Mouse (Mus musculus) embryonic facial prominence, embryonic 13.5 days (tissue): Measurements from ENCODE around the gene Spo11. TPM values are rescaled to one million over a fixed set of nuclear protein-coding genes. Genes with fewer than 3 reads are reported as not detected.

Source experiments
- ATAC-seq: fragments of 200-750 bp; cut with Nextera tagmentation; 2 replicates; pipeline ENCODE4 v1.8.0; 2017; ENCODE audit warnings: low read depth; ENCODE audit not compliant: insufficient number of reproducible peaks, insufficient read depth, low FRiP score, low TSS enrichment
- H3K27ac ChIP-seq: fragments of 300-500 bp; sonication (generic); 2 replicates; pipeline ENCODE4 v1.5.1; 2015; ENCODE audit warnings: moderate library complexity, mild to moderate bottlenecking, inconsistent platforms
- H3K27me3 ChIP-seq: fragments of 300-500 bp; sonication (generic); 2 replicates; pipeline ENCODE4 v1.6.1; 2015; ENCODE audit warnings: mild to moderate bottlenecking, inconsistent platforms
- H3K36me3 ChIP-seq: fragments of 300-500 bp; sonication (generic); 2 replicates; pipeline ENCODE4 v1.6.1; 2015; ENCODE audit warnings: mild to moderate bottlenecking, inconsistent platforms
- H3K4me1 ChIP-seq: fragments of 300-500 bp; sonication (generic); 2 replicates; pipeline ENCODE4 v1.6.1; 2015; ENCODE audit warnings: inconsistent platforms
- H3K4me2 ChIP-seq: fragments of 300-500 bp; sonication (generic); 2 replicates; pipeline ENCODE4 v1.6.1; 2015; ENCODE audit warnings: moderate library complexity, mild to moderate bottlenecking, inconsistent platforms
- H3K4me3 ChIP-seq: fragments of 300-500 bp; sonication (generic); 2 replicates; pipeline ENCODE4 v1.5.1; 2015; ENCODE audit warnings: mild to moderate bottlenecking, inconsistent platforms
- H3K9ac ChIP-seq: fragments of 300-500 bp; sonication (generic); 2 replicates; pipeline ENCODE4 v1.6.1; 2015; ENCODE audit warnings: mild to moderate bottlenecking, inconsistent platforms
- H3K9me3 ChIP-seq: fragments of 300-500 bp; sonication (generic); 2 replicates; pipeline ENCODE4 v1.6.1; 2016; ENCODE audit warnings: inconsistent platforms
- WGBS: fragments of 180-500 bp; shearing (Covaris S2); methylation state at CpG from one replicate; pipeline ENCODE4 v1.1.7; 2015; ENCODE audit warnings: mixed read lengths; 5-methylcytosine and 5-hydroxymethylcytosine counted together
- polyA plus RNA-seq: library from polyadenylated mRNA; unstranded; fragments of >200 nt; fragmentation: Nextera tagmentation; extraction: Ambion mirVana; gene quantifications from 2 replicates; pipeline ENCODE4 v1.2.1, GENCODE M21; 2015

Spo11 gene
- polyA plus RNA-seq, 1 experiment from 2014 or later = 3.9 TPM

GRCm38 (mm10) chr2:172961211-172961610, 16.3 kb upstream of the Spo11 start:
- H3K4me1 ChIP-seq = peaks cover 21% of the 10 kb centered on the region
- no peak overlapping the region for H3K4me2 ChIP-seq
- no peaks in the 10 kb centered on the region for H3K27me3 ChIP-seq
- H3K36me3 ChIP-seq = no peaks in the 10 kb centered on the region
- 53% methylated on average over 6 of the region's 6 CpGs for WGBS
- peaks cover 12% of the 10 kb centered on the region for H3K9me3 ChIP-seq
- H3K27ac ChIP-seq = no peak overlapping the region
- no peak overlapping the region for H3K4me3 ChIP-seq
- no peak overlapping the region for H3K9ac ChIP-seq
- ATAC-seq = no peak

- 25% methylated on average over 11 of the region's 11 CpGs for WGBS
- Histone ChIP-seq H3K4me2 (no peak overlapping the region), H3K9ac (0 out of 2 replicates have a peak overlapping the region, but pooled peaks have one; percentile 27), H3K27me3 (no peaks in the 10 kb centered on the region), H3K36me3 (no peaks in the 10 kb centered on the region), H3K27ac (no peak overlapping the region), H3K9me3 (peaks cover 3% of the 10 kb centered on the region; the same call in 1 of the 2 replicates), H3K4me3 (no peak overlapping the region), H3K4me1 (peaks cover 8% of the 10 kb centered on the region)
- no peak for ATAC-seq
Observed at GRCm38 (mm10) chr2:172965249-172965648, 12.3 kb upstream of the Spo11 start.

- no peaks in the 10 kb centered on the region for H3K27me3 ChIP-seq
- H3K9me3 ChIP-seq = no peaks in the 10 kb centered on the region
- no peaks in the 10 kb centered on the region for H3K36me3 ChIP-seq
- 81% methylated on average over 5 of the region's 5 CpGs for WGBS
- no peak overlapping the region for H3K4me2 ChIP-seq
- H3K9ac ChIP-seq = no peak overlapping the region
- no peak for ATAC-seq
- H3K4me1 ChIP-seq = peaks cover 8% of the 10 kb centered on the region
- H3K27ac ChIP-seq = no peak overlapping the region
- H3K4me3 ChIP-seq = no peak overlapping the region
Observed at GRCm38 (mm10) chr2:172966480-172966879, 11.0 kb upstream of the Spo11 start.

GRCm38 (mm10) chr2:172971865-172972264, 5.6 kb upstream of the Spo11 start:
- no peak overlapping the region for H3K4me3 ChIP-seq
- no peak overlapping the region for H3K27ac ChIP-seq
- ATAC-seq = no peak
- no peaks in the 10 kb centered on the region for H3K27me3 ChIP-seq
- WGBS = 86% methylated on average over 2 of the region's 2 CpGs
- peaks cover 21% of the 10 kb centered on the region for H3K4me1 ChIP-seq
- no peaks in the 10 kb centered on the region for H3K36me3 ChIP-seq
- H3K9me3 ChIP-seq = no peaks in the 10 kb centered on the region
- no peak overlapping the region for H3K9ac ChIP-seq
- no peak overlapping the region for H3K4me2 ChIP-seq

- no peaks in the 10 kb centered on the region for H3K36me3 ChIP-seq
- H3K27me3 ChIP-seq = no peaks in the 10 kb centered on the region
- no peak overlapping the region for H3K9ac ChIP-seq
- H3K27ac ChIP-seq = no peak overlapping the region
- peaks cover 34% of the 10 kb centered on the region for H3K4me1 ChIP-seq
- no peak overlapping the region for H3K4me3 ChIP-seq
- no peak for ATAC-seq
- no peaks in the 10 kb centered on the region for H3K9me3 ChIP-seq
- no peak overlapping the region for H3K4me2 ChIP-seq
- 20% methylated on average over 7 of the region's 7 CpGs for WGBS
Observed at GRCm38 (mm10) chr2:172973806-172974565, 3.5 kb upstream of the Spo11 start.

- H3K36me3 ChIP-seq = no peaks in the 10 kb centered on the region
- WGBS = 24% methylated on average over 7 of the region's 7 CpGs
- H3K4me3 ChIP-seq = no peak overlapping the region
- no peaks in the 10 kb centered on the region for H3K27me3 ChIP-seq
- H3K9me3 ChIP-seq = peaks cover under 1% of the 10 kb centered on the region; the same call in 1 of the 2 replicates
- no peak for ATAC-seq
- no peak overlapping the region for H3K9ac ChIP-seq
- no peak overlapping the region for H3K27ac ChIP-seq
- no peak overlapping the region for H3K4me2 ChIP-seq
- H3K4me1 ChIP-seq = peaks cover 34% of the 10 kb centered on the region
Observed at GRCm38 (mm10) chr2:172974701-172975100, 2.8 kb upstream of the Spo11 start.

GRCm38 (mm10) chr2:172975159-172975558, 2.3 kb upstream of the Spo11 start:
- no peak overlapping the region for H3K27ac ChIP-seq
- H3K9ac ChIP-seq = no peak overlapping the region
- 81% methylated on average over 6 of the region's 6 CpGs for WGBS
- peaks cover 34% of the 10 kb centered on the region for H3K4me1 ChIP-seq
- no peak for ATAC-seq
- H3K9me3 ChIP-seq = peaks cover 3% of the 10 kb centered on the region; the same call in 1 of the 2 replicates
- H3K36me3 ChIP-seq = no peaks in the 10 kb centered on the region
- H3K4me2 ChIP-seq = no peak overlapping the region
- no peaks in the 10 kb centered on the region for H3K27me3 ChIP-seq
- H3K4me3 ChIP-seq = no peak overlapping the region

GRCm38 (mm10) chr2:172976661-172977238, 750 bp upstream of the Spo11 start:
- peaks cover 34% of the 10 kb centered on the region for H3K4me1 ChIP-seq
- H3K9me3 ChIP-seq = peaks cover 3% of the 10 kb centered on the region; the same call in 1 of the 2 replicates
- ATAC-seq = no peak
- peak overlapping the region; percentile 46 for H3K4me2 ChIP-seq
- no peak overlapping the region for H3K4me3 ChIP-seq
- H3K27ac ChIP-seq = peak overlapping the region; percentile 58
- H3K9ac ChIP-seq = peak overlapping the region; percentile 57; the same call in 1 of the 2 replicates
- WGBS = 25% methylated on average over 7 of the region's 7 CpGs
- H3K36me3 ChIP-seq = no peaks in the 10 kb centered on the region
- H3K27me3 ChIP-seq = no peaks in the 10 kb centered on the region

- ATAC-seq = no peak
- 43% methylated on average over 4 of the region's 4 CpGs for WGBS
- no peak overlapping the region for H3K4me3 ChIP-seq
- H3K27ac ChIP-seq = peak overlapping the region; percentile 58
- no peaks in the 10 kb centered on the region for H3K27me3 ChIP-seq
- no peak overlapping the region for H3K9ac ChIP-seq
- peaks cover 3% of the 10 kb centered on the region; the same call in 1 of the 2 replicates for H3K9me3 ChIP-seq
- no peaks in the 10 kb centered on the region for H3K36me3 ChIP-seq
- peak overlapping the region; percentile 46; the same call in 1 of the 2 replicates for H3K4me2 ChIP-seq
- H3K4me1 ChIP-seq = peaks cover 34% of the 10 kb centered on the region
Observed at GRCm38 (mm10) chr2:172978131-172978633, 682 bp downstream of the Spo11 start.

- no peak for ATAC-seq
- Histone ChIP-seq H3K4me3 (no peak overlapping the region), H3K27me3 (no peaks in the 10 kb centered on the region), H3K4me2 (no peak overlapping the region), H3K9ac (no peak overlapping the region), H3K36me3 (no peaks in the 10 kb centered on the region), H3K27ac (no peak overlapping the region), H3K9me3 (peaks cover 3% of the 10 kb centered on the region; the same call in 1 of the 2 replicates), H3K4me1 (peaks cover 24% of the 10 kb centered on the region)
- 94% methylated on average over 40 of the region's 43 CpGs for WGBS
Observed at GRCm38 (mm10) chr2:172979666-172980345, 2.3 kb downstream of the Spo11 start.

- no peak overlapping the region for H3K4me3 ChIP-seq
- no peak overlapping the region for H3K9ac ChIP-seq
- no peak overlapping the region for H3K4me2 ChIP-seq
- WGBS = 78% methylated on average over 9 of the region's 9 CpGs
- peaks cover 3% of the 10 kb centered on the region; the same call in 1 of the 2 replicates for H3K9me3 ChIP-seq
- H3K27me3 ChIP-seq = no peaks in the 10 kb centered on the region
- H3K27ac ChIP-seq = no peak overlapping the region
- peaks cover 2% of the 10 kb centered on the region; the same call in 1 of the 2 replicates for H3K4me1 ChIP-seq
- H3K36me3 ChIP-seq = no peaks in the 10 kb centered on the region
- no peak for ATAC-seq
Observed at GRCm38 (mm10) chr2:172982776-172983561, 5.5 kb downstream of the Spo11 start.
